Mouse (Mus musculus) kidney, postnatal 0 days (tissue): Measurements from ENCODE around the gene Olfr536. TPM values are rescaled to one million over a fixed set of nuclear protein-coding genes. Genes with fewer than 3 reads are reported as not detected.
"Not testable (repeated sequence)": the region's sequence is repeated elsewhere in the genome, so short reads cannot be mapped to it uniquely, and the experiment has no call there.

Experiments used
- ATAC-seq: fragments of 200-750 bp; cut with Nextera tagmentation; replicated peaks from 2 replicates; pipeline ENCODE4 v1.8.0; 2017; ENCODE audit warnings: low read depth, moderate number of reproducible peaks, moderate TSS enrichment, moderate library complexity; ENCODE audit not compliant: low FRiP score
- DNase-seq: peaks from one replicate; pipeline ENCODE4 v3.0.0-alpha.2; 2016; ENCODE audit warnings: low spot score
- H3K27ac ChIP-seq: fragments of 300-500 bp; sonication (generic); 2 replicates; pipeline ENCODE4 v1.5.1; 2014; ENCODE audit warnings: mild to moderate bottlenecking
- H3K27me3 ChIP-seq: fragments of 300-500 bp; sonication (generic); 2 replicates; pipeline ENCODE4 v1.6.1; 2014; ENCODE audit warnings: low read length, mixed read lengths; ENCODE audit not compliant: insufficient read depth
- H3K36me3 ChIP-seq: fragments of 300-500 bp; sonication (generic); 2 replicates; pipeline ENCODE4 v1.6.1; 2014; ENCODE audit warnings: low read length, mixed read lengths; ENCODE audit not compliant: insufficient read depth
- H3K4me1 ChIP-seq: fragments of 300-500 bp; sonication (generic); replicated peaks from 2 replicates; pipeline ENCODE4 v1.6.1; 2014; ENCODE audit warnings: antibody characterized with exemption, low read length, mixed read lengths; ENCODE audit not compliant: insufficient read depth
- H3K4me2 ChIP-seq: fragments of 300-500 bp; sonication (generic); 2 replicates; pipeline ENCODE4 v1.6.1; 2014; ENCODE audit warnings: mild to moderate bottlenecking, low read length, moderate library complexity, mixed read lengths
- H3K4me3 ChIP-seq: fragments of 300-500 bp; sonication (generic); replicated peaks from 2 replicates; pipeline ENCODE4 v1.5.1; 2014; ENCODE audit warnings: low read depth, low read length
- H3K9ac ChIP-seq: fragments of 300-500 bp; sonication (generic); 2 replicates; pipeline ENCODE4 v1.6.1; 2014; ENCODE audit warnings: low read depth, low read length
- H3K9me3 ChIP-seq: fragments of 300-500 bp; sonication (generic); replicated peaks from 2 replicates; pipeline ENCODE4 v1.6.1; 2016; ENCODE audit warnings: low read length, inconsistent platforms, mixed read lengths
- CTCF ChIP-seq: IDR thresholded peaks from 2 replicates; pipeline ENCODE4 v1.5.1; 2016; ENCODE audit warnings: antibody characterized with exemption, low read depth, mild to moderate bottlenecking, moderate library complexity
- WGBS: fragments of 180-500 bp; shearing (Covaris S2); extraction: QIAGEN DNeasy Blood & Tissue Kit; methylation state at CpG from one replicate; pipeline ENCODE4 v1.1.7; 2014; 5-methylcytosine and 5-hydroxymethylcytosine counted together
- polyA plus RNA-seq: library from polyadenylated mRNA; unstranded; fragments of >200 nt; fragmentation: Nextera tagmentation; extraction: Ambion mirVana; gene quantifications from 2 replicates; pipeline ENCODE4 v1.2.1, GENCODE M21; 2015

Gene Olfr536
- polyA plus RNA-seq: not detected in 2 replicates

DNA sequence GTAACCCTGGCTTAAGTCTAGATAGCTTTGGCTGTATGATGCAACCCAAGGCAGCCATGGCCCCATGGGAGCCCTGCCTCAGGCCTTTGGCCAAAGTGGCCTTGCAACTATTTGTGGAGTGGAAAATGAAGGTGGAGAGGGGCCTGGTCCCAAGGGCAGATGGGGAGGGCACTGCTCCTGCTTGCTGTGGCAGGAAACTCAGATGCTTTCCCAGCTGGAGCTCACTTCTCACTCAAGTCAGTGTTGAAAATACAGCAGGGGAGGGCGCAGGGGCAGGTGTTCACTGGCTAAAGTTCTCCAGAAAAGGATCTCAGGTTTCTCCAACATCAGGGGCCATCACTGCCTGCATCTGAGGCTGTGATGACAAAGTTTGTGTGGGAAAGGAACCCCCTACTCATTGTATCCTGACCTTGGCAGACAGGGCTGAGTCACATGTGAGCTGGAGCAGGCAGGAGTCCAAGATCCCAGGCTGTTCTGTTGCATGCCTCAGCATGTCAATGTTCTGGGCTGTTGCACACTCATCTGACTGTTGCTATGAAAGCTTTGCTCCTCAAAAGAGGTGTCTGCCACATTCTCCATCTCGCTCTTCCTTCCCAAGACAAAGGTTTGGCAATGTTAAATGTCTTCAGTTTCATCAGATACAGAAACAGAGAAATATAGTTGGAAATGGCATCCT is at the start of gene Olfr536:
Gene Olfr536, minus strand, starts transcription at position 51 of the 676 bp plus-strand sequence.
- not testable (repeated sequence) for H3K27me3 ChIP-seq, H3K27ac ChIP-seq, H3K4me3 ChIP-seq, ATAC-seq, H3K9ac ChIP-seq, DNase-seq, H3K36me3 ChIP-seq, H3K4me1 ChIP-seq, H3K4me2 ChIP-seq, H3K9me3 ChIP-seq
- 33% methylated on average over 2 of the region's 2 CpGs for WGBS

DNA sequence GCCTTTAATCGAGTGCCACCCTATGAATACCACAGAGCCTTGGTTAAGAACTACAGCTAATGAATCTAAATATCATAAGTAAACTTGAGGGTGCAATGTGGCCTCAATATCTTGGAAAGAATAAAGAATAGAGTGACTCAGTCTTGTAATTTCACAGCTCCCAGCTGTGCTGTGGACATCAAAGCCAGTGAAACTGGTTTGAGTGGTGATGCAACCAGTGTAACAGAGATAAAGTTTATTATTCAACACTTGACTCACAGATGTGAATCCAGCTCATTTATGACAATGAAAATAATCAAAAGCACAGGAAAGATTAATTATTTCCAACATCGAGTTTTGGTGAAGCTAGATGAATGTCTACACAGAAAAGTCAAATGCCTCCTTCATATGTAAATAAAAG is 32.5 kb upstream of the Olfr536 start:
- Histone ChIP-seq H3K9me3 (no peaks in the 10 kb centered on the region), H3K4me3 (no peak overlapping the region), H3K4me1 (no peaks in the 10 kb centered on the region), H3K36me3 (no peaks in the 10 kb centered on the region), H3K9ac (no peak overlapping the region), H3K27me3 (no peaks in the 10 kb centered on the region), H3K4me2 (no peak overlapping the region), H3K27ac (no peak overlapping the region)
- no peak for DNase-seq
- TF ChIP-seq CTCF: no peak
- WGBS: 87% methylated on average over 2 of the region's 2 CpGs
- ATAC-seq: no peak

DNA sequence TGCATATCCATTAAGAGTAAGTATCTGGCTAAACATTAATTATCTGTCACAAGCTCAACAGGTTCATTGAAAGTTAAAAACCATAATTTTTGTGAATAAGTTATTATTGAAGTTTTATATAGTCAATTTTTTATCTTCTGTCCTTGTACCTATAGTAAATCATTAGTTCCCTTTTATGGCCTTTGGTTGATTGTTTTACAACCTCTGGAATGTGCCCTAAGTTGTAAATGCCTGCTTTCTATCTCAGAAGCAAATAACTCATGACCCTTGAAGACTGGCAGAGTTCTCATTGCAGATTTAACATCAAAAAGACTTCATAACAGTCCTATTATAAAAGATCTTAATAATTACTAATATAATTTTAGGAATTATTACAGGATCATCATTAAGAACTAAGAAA is 12.5 kb downstream of the Olfr536 start:
- ATAC-seq (no peak), DNase-seq (no peak)
- Histone ChIP-seq H3K4me2 (no peak overlapping the region), H3K36me3 (no peaks in the 10 kb centered on the region), H3K4me1 (no peaks in the 10 kb centered on the region), H3K9ac (no peak overlapping the region), H3K27ac (no peak overlapping the region), H3K27me3 (no peaks in the 10 kb centered on the region), H3K4me3 (no peak overlapping the region), H3K9me3 (no peaks in the 10 kb centered on the region)
- no peak for TF ChIP-seq CTCF

DNA sequence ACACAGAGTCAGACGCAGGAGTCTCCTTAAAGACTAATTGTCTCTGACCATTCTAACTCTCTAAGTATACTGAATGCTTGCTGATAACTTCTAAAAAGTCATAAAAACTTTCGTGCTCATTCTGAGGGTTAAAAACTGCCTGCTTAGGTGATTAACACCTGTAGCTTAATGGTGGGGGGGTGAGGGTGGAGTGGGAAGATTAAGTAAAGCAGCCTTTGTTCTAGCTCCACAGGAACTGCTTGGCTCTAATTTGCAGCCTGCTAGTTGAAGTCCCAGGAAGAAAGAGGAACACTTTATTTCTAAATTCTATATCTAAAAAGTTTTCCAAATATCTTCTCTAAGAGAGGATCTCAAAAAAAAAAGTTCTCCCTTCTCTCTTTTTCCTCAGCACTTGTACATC is 13.0 kb downstream of the Olfr536 start:
- DNase-seq (no peak), ATAC-seq (no peak)
- H3K4me2 ChIP-seq: no peak overlapping the region
- no peaks in the 10 kb centered on the region for H3K9me3 ChIP-seq
- no peak overlapping the region for H3K4me3 ChIP-seq
- no peak for TF ChIP-seq CTCF
- no peak overlapping the region for H3K27ac ChIP-seq
- H3K27me3 ChIP-seq: no peaks in the 10 kb centered on the region
- no peaks in the 10 kb centered on the region for H3K4me1 ChIP-seq
- WGBS: 7% methylated on average over 2 of the region's 2 CpGs
- H3K36me3 ChIP-seq: no peaks in the 10 kb centered on the region
- no peak overlapping the region for H3K9ac ChIP-seq

DNA sequence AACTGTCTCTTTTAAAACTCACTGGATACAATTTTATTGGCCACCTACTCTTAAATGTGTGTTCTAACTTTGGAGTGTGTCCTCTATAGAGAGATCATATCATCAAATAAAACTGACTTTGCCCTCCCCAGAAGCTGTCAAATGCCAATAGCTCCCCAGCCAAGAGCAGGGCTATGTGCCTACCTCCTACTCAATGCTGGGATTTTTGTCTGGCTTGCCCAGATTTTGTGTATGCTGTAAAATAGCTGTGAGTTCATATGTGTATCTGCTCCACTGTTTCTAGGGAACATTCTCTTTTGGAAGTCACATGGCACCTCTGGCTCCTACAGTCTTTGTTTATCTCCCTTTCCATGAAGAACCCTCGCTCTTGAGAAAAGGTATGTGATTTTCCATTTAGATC is 18.2 kb downstream of the Olfr536 start:
- no peak for TF ChIP-seq CTCF
- Histone ChIP-seq H3K27me3 (no peaks in the 10 kb centered on the region), H3K4me2 (no peak overlapping the region), H3K27ac (no peak overlapping the region), H3K9me3 (no peaks in the 10 kb centered on the region), H3K4me1 (no peaks in the 10 kb centered on the region), H3K9ac (no peak overlapping the region), H3K4me3 (no peak overlapping the region), H3K36me3 (no peaks in the 10 kb centered on the region)
- DNase-seq (no peak), ATAC-seq (no peak)
- 88% methylated on average over 1 of the region's 1 CpGs for WGBS

DNA sequence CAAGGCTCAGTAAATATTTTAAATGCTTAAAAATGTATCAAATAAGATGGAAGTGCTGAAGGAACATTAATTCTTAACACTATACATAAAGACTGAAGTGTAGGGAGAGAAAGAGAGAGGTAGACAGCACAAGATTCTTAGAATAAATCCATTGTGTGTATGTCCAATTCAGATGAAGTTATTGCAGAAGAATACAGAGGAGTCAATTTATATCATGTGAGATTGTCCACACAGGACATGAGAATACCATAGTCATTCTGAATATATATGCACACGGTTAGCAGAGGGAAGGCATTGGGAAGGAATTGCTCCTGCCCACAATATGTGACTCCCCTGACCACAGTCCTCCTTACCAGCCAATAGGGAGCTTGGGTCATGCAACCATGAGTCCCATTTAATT is 23.3 kb downstream of the Olfr536 start, which contains the start of gene Olfr535:
Gene Olfr535, plus strand, starts transcription at position 301 of the 400 bp plus-strand sequence.
- DNase-seq (no peak), ATAC-seq (no peak)
- Histone ChIP-seq H3K4me2 (no peak within 1 kb of the TSS), H3K9ac (no peak within 1 kb of the TSS), H3K27ac (no peak within 1 kb of the TSS), H3K4me1 (no peaks in the 10 kb centered on the region), H3K36me3 (no peaks in the 10 kb centered on the region), H3K27me3 (no peaks in the 10 kb centered on the region), H3K9me3 (no peaks in the 10 kb centered on the region), H3K4me3 (no peak within 1 kb of the TSS)
- TF ChIP-seq CTCF: no peak
- 73% methylated on average over 1 of the region's 1 CpGs for WGBS

DNA sequence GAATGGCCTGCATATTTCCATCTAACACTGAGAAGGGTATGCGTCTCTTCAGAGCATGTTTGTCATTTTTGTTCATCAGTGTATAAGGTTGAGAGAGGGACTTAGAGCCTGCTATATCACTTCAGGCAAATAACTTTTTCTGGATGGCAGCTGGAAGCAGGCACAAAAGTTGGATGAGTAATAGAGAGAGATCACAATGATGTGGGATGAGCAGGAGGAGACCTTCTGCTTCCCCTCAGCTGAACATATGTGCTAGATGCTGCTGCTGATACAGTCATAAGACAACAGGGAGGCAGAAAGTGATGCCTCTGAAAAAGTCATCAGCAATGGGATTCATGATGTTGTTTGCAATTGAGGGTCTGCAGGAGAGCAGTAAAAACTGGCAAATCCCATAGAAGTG is 28.5 kb downstream of the Olfr536 start:
- WGBS: 90% methylated on average over 1 of the region's 1 CpGs

More for the DNA sequence above, 28.5 kb downstream of the Olfr536 start:
- no peaks in the 10 kb centered on the region for H3K9me3 ChIP-seq
- H3K4me3 ChIP-seq: no peak overlapping the region
- H3K9ac ChIP-seq: no peak overlapping the region
- H3K4me1 ChIP-seq: no peaks in the 10 kb centered on the region
- ATAC-seq (no peak), DNase-seq (no peak)
- no peak for TF ChIP-seq CTCF
- H3K4me2 ChIP-seq: no peak overlapping the region
- no peaks in the 10 kb centered on the region for H3K36me3 ChIP-seq
- H3K27me3 ChIP-seq: no peaks in the 10 kb centered on the region
- H3K27ac ChIP-seq: no peak overlapping the region
